In genomic region chr14:55814885-55815284, GRCm38 (mm10) we compare ENCODE assay signal across 8 mouse cellular contexts. TPM values are rescaled to one million over a fixed set of nuclear protein-coding genes. Genes with fewer than 3 reads are reported as not detected.
DNase-seq lines count a peak whose midpoint lies in the region; ATAC-seq and TF ChIP-seq lines count a peak whose summit lies in the region.

No protein-coding gene starts in this region.

- no peak overlapping the region for H3K27ac ChIP-seq in embryonic facial prominence, embryonic 14.5 days (replicated peaks; ENCODE audit: low read depth, low read length)
- 0 out of 2 replicates have a peak overlapping the region, but pooled peaks have one; percentile 40 for H3K27ac ChIP-seq in heart, postnatal 0 days (ENCODE audit: low read depth)
- H3K27ac ChIP-seq in lung, embryonic 15.5 days: peak overlapping the region; percentile 32; the same call in 1 of the 2 replicates

- no peak for TF ChIP-seq CTCF in E14TG2a.4 (conservative IDR thresholded peaks at IDR 0.05; ENCODE audit: low read length)
- TF ChIP-seq CTCF in heart, postnatal 0 days (IDR thresholded peaks at IDR 0.05; ENCODE audit: low read depth): no peak

- peaks cover 39% of the 10 kb centered on the region for H3K4me1 ChIP-seq in E14TG2a.4 (replicated peaks; ENCODE audit: low read depth, low read length)
- H3K4me1 ChIP-seq in embryonic facial prominence, embryonic 14.5 days (ENCODE audit: control insufficient read depth, insufficient read depth, low read length): no peaks in the 10 kb centered on the region
- peaks cover 3% of the 10 kb centered on the region; the same call in 1 of the 2 replicates for H3K4me1 ChIP-seq in heart, postnatal 0 days (ENCODE audit: control insufficient read depth, insufficient read depth)
- H3K4me1 ChIP-seq in lung, embryonic 15.5 days: 0 out of 2 replicates have a peak, but pooled peaks cover 9% of the 10 kb centered on the region

- TF ChIP-seq EP300 in heart, postnatal 0 days (IDR thresholded peaks at IDR 0.05; ENCODE audit: low read depth): no peak

- peaks cover 33% of the 10 kb centered on the region for H3K9me3 ChIP-seq in E14TG2a.4 (ENCODE audit: low read length)
- no peaks in the 10 kb centered on the region for H3K9me3 ChIP-seq in embryonic facial prominence, embryonic 14.5 days (ENCODE audit: control insufficient read depth, low read length)
- H3K9me3 ChIP-seq in heart, postnatal 0 days (replicated peaks; ENCODE audit: control insufficient read depth, low read length): no peaks in the 10 kb centered on the region
- H3K9me3 ChIP-seq in lung, embryonic 15.5 days: no peaks in the 10 kb centered on the region

- WGBS in embryonic facial prominence, embryonic 14.5 days: 16% methylated on average over 16 of the region's 16 CpGs
- 31% methylated on average over 16 of the region's 16 CpGs for WGBS in heart, postnatal 0 days
- 22% methylated on average over 16 of the region's 16 CpGs for WGBS in lung, embryonic 15.5 days

- DNase-seq in adrenal gland, postnatal 25 days: peak; percentile 70
- peak; percentile 94 for DNase-seq in embryonic facial prominence, embryonic 14.5 days (ENCODE audit: low spot score)
- DNase-seq in heart, postnatal 0 days (ENCODE audit: low spot score): peak; percentile 56
- peak; percentile 93 to 95 for DNase-seq in kidney, postnatal 25 days
- peak; percentile 93 for DNase-seq in retina, embryonic 14.5 days (ENCODE audit: low spot score)

- peak overlapping the region; percentile 73 for H3K4me3 ChIP-seq in E14TG2a.4 (replicated peaks; ENCODE audit: low read length)
- peak overlapping the region; percentile 40 for H3K4me3 ChIP-seq in embryonic facial prominence, embryonic 14.5 days (ENCODE audit: low read depth, low read length)
- H3K4me3 ChIP-seq in heart, postnatal 0 days (ENCODE audit: low read depth, low read length): peak overlapping the region; percentile 49
- H3K4me3 ChIP-seq in lung, embryonic 15.5 days: peak overlapping the region; percentile 50

- H3K27me3 ChIP-seq in E14TG2a.4 (ENCODE audit: insufficient read depth, low read length): no peaks in the 10 kb centered on the region
- H3K27me3 ChIP-seq in embryonic facial prominence, embryonic 14.5 days (replicated peaks; ENCODE audit: control insufficient read depth, insufficient read depth, low read length): no peaks in the 10 kb centered on the region
- no peaks in the 10 kb centered on the region for H3K27me3 ChIP-seq in heart, postnatal 0 days (ENCODE audit: control insufficient read depth, insufficient read depth, low read length)
- H3K27me3 ChIP-seq in lung, embryonic 15.5 days: no peaks in the 10 kb centered on the region; the same call in 1 of the 2 replicates

- ATAC-seq in embryonic facial prominence, embryonic 14.5 days (ENCODE audit: low read depth): peak; percentile 82
- ATAC-seq in heart, postnatal 0 days (ENCODE audit: insufficient read depth, low read depth): peak; percentile 67; the same call in 1 of the 2 replicates
- ATAC-seq in lung, embryonic 15.5 days (ENCODE audit: borderline replicate concordance, extremely low read depth, low FRiP score, low TSS enrichment): no peak
- ATAC-seq in inflammation-experienced regulatory T-cells, adult 6 months: no peak

- no peaks in the 10 kb centered on the region for H3K36me3 ChIP-seq in E14TG2a.4 (ENCODE audit: insufficient read depth, low read length)
- H3K36me3 ChIP-seq in embryonic facial prominence, embryonic 14.5 days (ENCODE audit: control insufficient read depth, insufficient read depth, low read length): no peaks in the 10 kb centered on the region
- no peaks in the 10 kb centered on the region for H3K36me3 ChIP-seq in heart, postnatal 0 days (replicated peaks; ENCODE audit: control insufficient read depth, insufficient read depth, low read length)
- no peaks in the 10 kb centered on the region for H3K36me3 ChIP-seq in lung, embryonic 15.5 days

- H3K9ac ChIP-seq in embryonic facial prominence, embryonic 14.5 days (ENCODE audit: low read depth, low read length): peak overlapping the region; percentile 59
- peak overlapping the region; percentile 26; the same call in 1 of the 2 replicates for H3K9ac ChIP-seq in heart, postnatal 0 days (replicated peaks; ENCODE audit: low read depth, low read length)
- peak overlapping the region; percentile 32; the same call in 1 of the 2 replicates for H3K9ac ChIP-seq in lung, embryonic 15.5 days

- H3K4me2 ChIP-seq in embryonic facial prominence, embryonic 14.5 days (ENCODE audit: low read depth, low read length): peak overlapping the region; percentile 61
- peak overlapping the region; percentile 68 for H3K4me2 ChIP-seq in heart, postnatal 0 days (ENCODE audit: low read depth, low read length)
- peak overlapping the region; percentile 72 for H3K4me2 ChIP-seq in lung, embryonic 15.5 days

RNA-seq across cellular contexts. Expression of gene Nfatc4, which starts 8.1 kb away (rescaled TPM):
- total RNA-seq in adrenal gland, postnatal 25 days (2021): 19.9 and 30.5 TPM in 2 replicates
- 56.5 and 74.7 TPM in 2 replicates for polyA plus RNA-seq in embryonic facial prominence, embryonic 14.5 days (2014; fragmentation: Nextera tagmentation; extraction: Ambion mirVana)
- total RNA-seq in heart, postnatal 0 days (2014; rRNA removed; ENCODE audit: low replicate concordance): 6.5 and 8.5 TPM in 2 replicates
- 3.4 and 4.0 TPM in 2 replicates for polyA plus RNA-seq in heart, postnatal 0 days (2015; fragmentation: Nextera tagmentation; extraction: Ambion mirVana)
- 50.9 and 52.7 TPM in 2 replicates for polyA plus RNA-seq in lung, embryonic 15.5 days (2015; fragmentation: Nextera tagmentation; extraction: Ambion mirVana)
- not detected for polyA plus RNA-seq in inflammation-experienced regulatory T-cells, adult 6 months (2017; shearing (Covaris generic))

RNA-seq across cellular contexts. Expression of gene Ripk3, which starts 26.2 kb away (rescaled TPM):
- 2.9 and 3.6 TPM in 2 replicates for total RNA-seq in adrenal gland, postnatal 25 days (2021)
- polyA plus RNA-seq in embryonic facial prominence, embryonic 14.5 days (2014; fragmentation: Nextera tagmentation; extraction: Ambion mirVana): 32.0 and 35.3 TPM in 2 replicates
- total RNA-seq in heart, postnatal 0 days (2014; rRNA removed; ENCODE audit: low replicate concordance): 8.5 and 16.3 TPM in 2 replicates
- polyA plus RNA-seq in heart, postnatal 0 days (2015; fragmentation: Nextera tagmentation; extraction: Ambion mirVana): 9.3 and 9.4 TPM in 2 replicates
- polyA plus RNA-seq in lung, embryonic 15.5 days (2015; fragmentation: Nextera tagmentation; extraction: Ambion mirVana): 43.4 and 45.6 TPM in 2 replicates
- 10 to 100 TPM; 71.9 to 99.8 (median 84.8) TPM for polyA plus RNA-seq in inflammation-experienced regulatory T-cells, adult 6 months (2017; shearing (Covaris generic))

RNA-seq across cellular contexts. Expression of gene Adcy4, which starts 31.0 kb away (rescaled TPM):
- 8.0 and 10.2 TPM in 2 replicates for total RNA-seq in adrenal gland, postnatal 25 days (2021)
- 13.4 and 16.2 TPM in 2 replicates for polyA plus RNA-seq in embryonic facial prominence, embryonic 14.5 days (2014; fragmentation: Nextera tagmentation; extraction: Ambion mirVana)
- total RNA-seq in heart, postnatal 0 days (2014; rRNA removed; ENCODE audit: low replicate concordance): 16.2 and 17.4 TPM in 2 replicates
- 10.6 TPM in 2 replicates for polyA plus RNA-seq in heart, postnatal 0 days (2015; fragmentation: Nextera tagmentation; extraction: Ambion mirVana)
- 14.3 and 18.0 TPM in 2 replicates for polyA plus RNA-seq in lung, embryonic 15.5 days (2015; fragmentation: Nextera tagmentation; extraction: Ambion mirVana)
- under 1 TPM in 1 of 3 experiments, not detected in 2; 0.29 TPM for polyA plus RNA-seq in inflammation-experienced regulatory T-cells, adult 6 months (2017; shearing (Covaris generic))

RNA-seq across cellular contexts. Expression of gene Nynrin, which starts 38.9 kb away (rescaled TPM):
- total RNA-seq in adrenal gland, postnatal 25 days (2021): 10.7 and 13.5 TPM in 2 replicates
- polyA plus RNA-seq in embryonic facial prominence, embryonic 14.5 days (2014; fragmentation: Nextera tagmentation; extraction: Ambion mirVana): 15.6 and 19.5 TPM in 2 replicates
- total RNA-seq in heart, postnatal 0 days (2014; rRNA removed; ENCODE audit: low replicate concordance): 27.6 and 29.0 TPM in 2 replicates
- 3.9 and 4.7 TPM in 2 replicates for polyA plus RNA-seq in heart, postnatal 0 days (2015; fragmentation: Nextera tagmentation; extraction: Ambion mirVana)
- polyA plus RNA-seq in lung, embryonic 15.5 days (2015; fragmentation: Nextera tagmentation; extraction: Ambion mirVana): 19.5 and 19.7 TPM in 2 replicates
- under 1 TPM in 1 of 3 experiments, not detected in 2; 0.04 TPM for polyA plus RNA-seq in inflammation-experienced regulatory T-cells, adult 6 months (2017; shearing (Covaris generic))

RNA-seq across cellular contexts. Expression of gene Ltb4r1, which starts 49.1 kb away (rescaled TPM):
- not detected in 2 replicates for total RNA-seq in adrenal gland, postnatal 25 days (2021)
- 0.24 and 0.56 TPM in 2 replicates for polyA plus RNA-seq in embryonic facial prominence, embryonic 14.5 days (2014; fragmentation: Nextera tagmentation; extraction: Ambion mirVana)
- total RNA-seq in heart, postnatal 0 days (2014; rRNA removed; ENCODE audit: low replicate concordance): 0.62 TPM in 1 of 2 replicates, not detected in the other
- 0.38 and 0.40 TPM in 2 replicates for polyA plus RNA-seq in heart, postnatal 0 days (2015; fragmentation: Nextera tagmentation; extraction: Ambion mirVana)
- polyA plus RNA-seq in lung, embryonic 15.5 days (2015; fragmentation: Nextera tagmentation; extraction: Ambion mirVana): 1.7 and 2.6 TPM in 2 replicates
- polyA plus RNA-seq in inflammation-experienced regulatory T-cells, adult 6 months (2017; shearing (Covaris generic)): 10 to 100 TPM in 1 of 3 experiments, 1 to 10 TPM in 1, under 1 TPM in 1; 0.57 to 16.6 (median 3.8) TPM

Comparison
In these comparisons a context has a peak if more than half of its experiments do, and no peak if none do; other contexts are left out.
1. ATAC-seq: peak in embryonic facial prominence, embryonic 14.5 days (single experiment) and heart, postnatal 0 days (single experiment); none in lung, embryonic 15.5 days (single experiment) and inflammation-experienced regulatory T-cells, adult 6 months (single experiment).
2. RNA of gene Nfatc4, which starts 8.1 kb away (polyA plus RNA-seq): 56.5 to 74.7 TPM in embryonic facial prominence, embryonic 14.5 days and 50.9 to 52.7 TPM in lung, embryonic 15.5 days; 3.4 to 4.0 TPM in heart, postnatal 0 days and not detected in inflammation-experienced regulatory T-cells, adult 6 months; every median in the first group is over 10 times any median in the second.
3. Peak in every context shown above with its lines, with median percentiles within 50 percentile points of each other: H3K4me3 ChIP-seq, DNase-seq, H3K4me2 ChIP-seq and H3K9ac ChIP-seq.